Mouse (Mus musculus): ENCODE data around the gene Gstp1.
"Not testable (repeated sequence)": the region's sequence is repeated elsewhere in the genome, so short reads cannot be mapped to it uniquely, and the experiment has no call there.

The Gstp1 gene

DNA sequence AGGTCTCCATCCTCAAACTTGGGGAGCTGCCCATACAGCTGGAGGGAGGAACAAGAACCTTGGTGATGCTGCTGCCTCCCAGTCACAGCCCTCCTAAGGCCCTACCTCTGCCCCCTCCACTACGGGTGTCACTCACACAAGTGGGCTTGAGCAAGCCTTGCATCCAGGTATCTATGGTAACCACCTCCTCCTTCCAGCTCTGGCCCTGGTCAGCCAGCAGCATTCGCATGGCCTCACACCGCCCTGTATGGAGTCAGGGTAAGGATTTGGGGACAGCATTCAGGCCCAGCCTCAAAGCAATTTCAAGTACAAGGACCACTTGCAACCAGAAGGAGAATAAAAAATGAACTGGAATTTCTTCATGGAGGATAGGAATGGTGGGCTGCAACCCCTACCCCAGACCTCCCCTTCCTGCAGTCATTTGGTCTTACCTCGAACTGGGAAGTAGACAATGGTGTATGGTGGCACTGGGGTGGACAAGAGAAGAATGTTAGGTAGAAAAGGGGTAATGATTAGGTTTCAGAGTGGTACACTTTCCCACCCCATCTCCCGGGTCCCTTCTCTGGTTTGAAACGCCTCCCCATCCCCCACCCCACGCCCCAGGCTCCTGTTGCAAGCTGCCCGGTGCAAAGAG lies 514 bp downstream of the Gstp1 start:
- not testable (repeated sequence) for DNase-seq (ENCODE audit: low spot score in 2 of 2)

DNA sequence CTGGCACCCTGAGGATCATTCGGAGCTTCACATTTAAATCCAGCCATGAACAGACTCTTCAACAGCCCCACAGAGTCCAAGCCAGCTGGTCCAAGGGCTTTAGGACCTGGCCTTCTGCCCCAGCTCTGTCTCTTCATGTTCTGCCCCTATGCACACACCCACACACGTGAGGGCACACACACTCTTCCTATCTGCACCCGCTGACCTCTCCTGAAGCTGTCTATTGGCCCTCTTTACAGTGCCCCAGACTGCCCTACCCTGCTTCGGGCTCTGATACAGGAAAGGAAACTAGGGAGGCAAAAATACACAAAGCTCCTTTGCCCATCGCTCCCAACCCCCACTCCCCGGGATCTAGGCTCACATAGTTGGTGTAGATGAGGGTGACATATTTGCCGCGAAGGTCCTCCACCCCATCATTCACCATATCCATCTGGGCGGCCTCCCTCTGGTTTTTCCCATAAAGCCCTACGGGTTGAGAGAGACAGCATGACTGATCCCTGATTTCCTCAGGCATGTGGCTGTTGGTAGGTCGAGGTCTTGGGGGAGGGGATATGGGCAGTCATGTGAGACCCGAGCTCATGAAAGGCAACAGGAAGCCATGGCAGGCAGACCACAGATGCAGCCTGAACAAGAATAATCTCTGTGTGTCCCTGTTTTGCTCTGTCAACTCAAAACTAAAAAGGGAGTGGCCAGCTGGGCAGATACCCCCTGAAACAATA lies 1.3 kb downstream of the Gstp1 start:
- no peak for DNase-seq (ENCODE audit: low spot score in 2 of 2)

DNA sequence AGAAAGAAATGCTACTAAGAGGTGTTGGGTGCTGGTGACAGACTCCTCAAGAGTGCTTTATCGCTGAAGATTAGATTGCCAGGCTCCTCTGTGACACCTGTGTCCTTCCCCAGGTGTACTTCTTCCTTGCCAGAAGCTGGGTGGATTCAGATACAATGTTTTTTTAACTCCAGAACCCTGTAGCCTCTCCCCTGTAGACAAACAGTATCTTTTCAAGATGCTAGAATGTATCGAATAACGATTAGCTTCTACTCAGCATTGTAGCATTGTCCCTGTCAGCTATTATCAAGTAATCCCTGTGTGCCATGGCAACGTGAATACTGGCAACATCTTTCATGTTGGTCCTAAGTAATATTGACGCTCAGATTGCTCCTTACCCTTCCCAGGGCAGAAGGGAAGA lies 4.0 kb downstream of the Gstp1 start:
- no peak for DNase-seq (ENCODE audit: low spot score in 2 of 2)

DNA sequence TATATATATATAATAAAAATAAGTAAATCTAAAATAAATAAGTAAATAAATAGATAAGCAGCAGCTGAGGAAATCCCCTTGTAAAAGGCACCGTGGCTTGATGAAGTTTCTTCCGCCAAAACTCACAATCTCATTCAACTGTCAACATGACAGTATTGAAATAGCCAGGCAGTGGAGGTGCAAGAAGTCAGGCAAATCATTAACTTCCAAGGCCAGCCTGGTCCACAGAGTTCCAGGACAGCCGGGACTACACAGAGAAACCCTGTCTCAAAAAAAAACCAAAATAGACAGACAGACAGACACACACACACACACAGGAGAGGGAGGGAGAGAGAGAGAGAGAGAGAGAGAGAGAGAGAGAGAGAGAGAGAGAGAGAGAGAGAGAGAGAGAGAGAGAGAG lies 4.5 kb downstream of the Gstp1 start:
- no peak for DNase-seq (ENCODE audit: low spot score in 2 of 2)

DNA sequence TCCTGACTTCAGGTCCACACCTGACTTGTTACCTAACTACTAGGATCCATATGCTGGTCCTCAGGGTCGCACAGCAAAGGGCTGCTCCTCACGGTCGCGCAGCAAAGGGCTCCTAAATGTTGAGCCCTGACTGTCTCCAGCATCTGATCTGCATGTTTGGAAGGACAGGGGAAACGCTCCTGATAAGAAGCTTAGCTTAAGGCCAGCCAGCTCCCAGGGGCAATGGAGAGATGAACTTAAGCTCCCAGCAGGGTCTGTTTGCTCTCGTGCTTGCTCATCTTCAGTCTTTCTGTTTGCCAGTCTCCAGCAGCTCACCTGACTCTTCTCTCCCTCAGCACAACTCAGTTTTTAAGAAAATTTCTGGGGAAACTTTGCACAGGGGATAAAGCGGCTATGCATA lies 5.1 kb downstream of the Gstp1 start:
- DNase-seq (ENCODE audit: low spot score in 2 of 2), result no peak

DNA sequence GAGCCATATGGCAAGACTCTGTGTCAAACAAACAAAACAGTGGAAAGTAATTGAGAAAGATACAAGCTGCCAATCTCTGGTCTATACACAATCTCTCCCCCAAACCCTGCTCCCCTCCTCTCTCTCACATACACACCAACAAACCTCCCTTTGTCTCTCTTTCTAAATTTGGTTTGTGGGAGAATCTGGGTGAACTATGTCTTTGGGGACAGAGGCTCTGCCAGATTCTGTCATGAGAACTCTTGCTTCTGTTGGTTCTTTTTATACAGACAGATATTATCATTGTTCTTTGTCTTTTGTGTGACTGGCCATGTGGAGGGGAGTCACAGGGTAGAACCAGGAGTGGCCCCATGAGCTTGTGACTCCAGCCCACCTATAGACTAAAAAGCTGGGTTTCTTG lies 10.2 kb downstream of the Gstp1 start:
- DNase-seq (ENCODE audit: low spot score in 2 of 2), result no peak

DNA sequence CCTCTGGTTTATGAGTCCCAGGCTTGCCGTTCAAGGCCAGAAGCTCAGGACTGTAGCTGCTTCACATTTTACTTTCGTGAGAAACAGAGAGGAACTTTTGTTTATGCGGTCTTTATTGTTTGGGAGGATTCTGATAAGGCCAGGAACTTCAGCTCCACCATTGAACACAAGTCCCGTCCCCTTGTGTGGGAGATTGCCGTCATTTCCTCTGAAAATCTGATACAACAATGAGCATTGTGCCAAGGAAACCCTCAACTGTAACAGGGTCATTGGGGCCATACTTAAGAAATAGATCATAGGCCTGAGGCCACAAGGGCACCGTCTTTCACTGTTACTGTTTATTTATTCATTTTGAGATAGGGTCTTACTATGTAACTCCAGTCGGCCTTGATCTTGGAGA lies 14.6 kb downstream of the Gstp1 start:
- DNase-seq (ENCODE audit: low spot score in 2 of 2), result no peak

DNA sequence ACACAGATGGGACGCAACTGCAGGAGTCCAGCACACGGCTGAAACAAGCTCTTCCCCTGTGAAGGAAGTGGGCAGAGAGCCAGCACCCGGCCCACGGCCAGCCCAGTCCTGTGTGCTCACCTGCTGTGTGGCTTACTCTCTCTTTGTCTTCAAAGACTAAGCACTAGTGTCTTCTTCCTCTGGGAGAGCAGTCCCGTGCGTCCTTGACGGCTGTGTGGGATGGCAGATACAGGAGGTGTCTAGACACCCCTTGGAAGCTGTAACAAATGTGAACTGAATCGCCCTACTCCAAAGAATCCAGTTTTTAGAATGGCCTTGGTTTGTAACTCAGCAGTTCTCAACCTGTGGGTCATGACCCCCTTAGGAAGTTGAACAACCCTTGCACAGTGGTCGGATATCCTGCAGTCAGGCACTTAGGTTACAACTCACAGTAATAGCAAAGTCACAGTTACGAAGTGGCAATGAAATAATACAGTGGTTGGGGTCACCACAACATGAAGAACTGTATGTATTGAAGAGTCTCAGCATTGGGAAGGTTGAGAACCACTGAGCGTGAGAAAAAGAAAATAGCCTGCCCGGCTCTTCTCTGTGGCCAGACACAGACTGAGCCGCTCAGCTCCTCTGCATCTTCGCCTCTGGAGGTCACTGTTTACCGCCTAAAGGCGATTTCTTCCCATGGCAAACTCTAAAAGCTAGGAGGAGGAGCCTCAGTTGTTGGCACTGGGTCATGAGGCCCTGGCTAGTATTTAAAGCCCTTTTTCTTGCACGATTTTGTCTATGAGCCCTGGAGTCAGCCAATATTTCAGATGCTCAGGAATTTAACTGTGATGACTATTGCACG lies 18.8 kb downstream of the Gstp1 start:
- DNase-seq (ENCODE audit: low spot score in 2 of 2), result peak in 1 of 2 experiments; percentile 73

DNA sequence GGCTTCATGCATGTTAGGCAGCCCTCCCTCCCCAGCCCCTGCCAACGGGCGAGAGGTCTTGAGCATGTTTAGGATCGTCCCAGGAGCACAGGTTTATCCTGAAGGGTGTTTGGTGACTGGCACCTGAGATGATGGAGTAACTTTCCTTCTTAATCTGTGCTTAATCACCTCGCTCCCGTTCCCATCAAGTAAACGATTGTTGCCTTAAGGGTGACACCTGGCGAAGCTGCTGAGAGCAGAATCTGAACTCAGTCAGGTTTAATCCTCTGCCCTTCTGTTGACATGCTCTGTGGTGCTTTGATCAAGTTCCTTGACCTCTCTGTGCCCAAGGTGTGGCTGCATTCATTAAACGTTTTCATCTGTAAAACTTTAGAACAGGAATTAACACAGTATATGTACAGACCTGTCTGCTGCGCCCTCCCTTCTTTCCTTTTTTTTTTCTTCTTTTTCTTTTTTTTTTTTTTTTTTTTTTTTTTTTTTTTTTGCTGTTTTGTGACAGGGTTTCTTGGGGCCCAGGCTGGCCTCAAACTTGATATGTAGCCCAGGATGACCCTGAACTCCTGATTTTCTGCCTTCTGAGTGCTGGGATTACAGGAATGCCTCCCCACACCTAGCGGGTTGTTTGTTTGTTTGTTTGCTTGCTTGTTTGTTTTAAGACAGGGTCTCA lies 19.7 kb downstream of the Gstp1 start:
- no peak for DNase-seq (ENCODE audit: low spot score in 2 of 2)

DNA sequence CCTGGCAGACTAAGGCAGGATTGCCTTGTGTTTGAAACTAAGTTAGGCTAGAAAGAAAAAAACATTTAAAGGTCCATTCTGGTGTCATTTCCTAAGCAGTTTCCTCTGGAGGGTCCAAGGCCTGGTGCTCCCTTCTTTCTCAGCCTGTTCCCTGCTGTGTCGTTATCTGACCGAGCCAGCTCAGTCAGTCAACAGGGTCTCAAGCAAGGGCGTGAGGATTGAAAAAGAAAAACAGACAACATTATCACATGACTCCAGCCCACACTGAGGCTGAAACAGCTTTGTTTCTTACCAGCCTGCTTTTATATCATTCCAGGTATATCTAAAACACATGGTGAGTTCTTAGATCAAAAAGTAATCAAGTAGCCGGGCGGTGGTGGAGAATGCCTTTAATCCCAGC lies 22.1 kb downstream of the Gstp1 start:
- no peak for DNase-seq (ENCODE audit: low spot score in 2 of 2)

DNA sequence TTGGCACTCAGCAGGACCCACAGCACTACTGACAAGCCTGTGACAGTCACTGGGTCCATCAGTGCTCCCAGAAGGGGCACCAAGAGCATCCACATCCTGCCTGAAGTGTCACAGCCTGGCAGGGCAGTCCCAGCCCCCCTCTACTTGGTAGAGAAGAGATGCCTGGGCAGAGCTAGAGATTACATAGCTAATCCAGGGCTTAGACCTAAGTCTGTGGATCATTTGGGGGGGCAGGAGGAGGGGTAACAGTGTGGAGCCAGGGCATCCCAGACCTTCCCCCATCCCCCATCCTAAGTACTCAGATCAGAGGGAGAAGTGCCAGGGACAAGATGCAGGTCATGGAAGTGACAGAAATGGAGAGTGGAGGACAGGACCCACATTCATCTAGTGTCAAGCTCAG lies 23.0 kb downstream of the Gstp1 start:
- no peak for DNase-seq (ENCODE audit: low spot score in 2 of 2)

DNA sequence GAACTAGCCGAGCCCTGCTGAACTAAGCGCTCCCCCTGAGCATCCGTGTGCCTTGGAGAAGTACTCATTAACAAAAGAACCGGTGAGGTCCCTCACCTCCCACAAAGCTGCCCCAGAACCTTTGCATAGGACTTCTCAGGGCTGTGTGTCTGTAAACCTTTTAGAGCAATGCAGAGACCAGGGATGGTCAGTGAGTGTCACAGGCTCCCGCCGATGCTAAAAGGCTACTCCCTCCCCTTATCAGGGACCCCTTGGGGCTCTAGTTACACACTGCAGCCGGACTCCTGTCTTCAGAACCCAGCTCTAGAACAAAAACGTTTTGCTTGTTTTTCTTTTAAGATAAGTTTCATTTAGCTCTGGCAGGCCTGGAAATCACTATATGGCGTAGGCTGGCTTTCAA lies 24.7 kb downstream of the Gstp1 start:
- no peak for DNase-seq (ENCODE audit: low spot score in 2 of 2)

DNA sequence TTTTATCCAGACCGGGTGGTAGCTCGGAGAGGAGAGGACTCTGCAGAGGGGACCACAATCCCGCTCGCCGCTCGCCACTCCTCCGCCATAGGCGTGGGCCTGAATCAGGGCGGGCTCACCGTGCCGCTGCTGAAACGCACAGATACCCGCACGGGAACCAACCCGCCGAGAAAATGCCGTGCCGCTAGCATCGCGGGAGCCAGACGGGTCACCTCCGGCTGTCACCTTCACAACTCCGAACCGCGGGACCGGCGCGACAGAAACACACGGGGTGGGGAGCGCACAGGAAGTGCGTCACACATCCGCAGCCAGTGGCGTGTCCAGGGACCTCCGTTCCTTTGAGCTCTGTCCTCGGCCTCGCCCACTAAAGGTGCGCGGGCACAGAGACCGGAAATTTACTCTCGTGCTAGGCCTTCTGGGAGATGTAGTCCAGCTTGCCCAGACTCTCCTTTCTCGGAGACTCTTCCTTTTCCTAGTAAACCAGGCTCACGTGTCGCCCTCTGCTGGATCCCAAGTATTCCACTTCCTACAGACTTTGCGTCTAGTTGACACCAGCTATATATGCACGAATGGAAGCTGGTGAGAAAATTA lies 25.3 kb downstream of the Gstp1 start, which contains the start of gene Ndufv1:
TSS of gene Ndufv1 (minus strand) at position 375 of the 591 bp plus-strand sequence.
- DNase-seq (ENCODE audit: low spot score in 2 of 2), result peak; percentile 90 to 93

DNA sequence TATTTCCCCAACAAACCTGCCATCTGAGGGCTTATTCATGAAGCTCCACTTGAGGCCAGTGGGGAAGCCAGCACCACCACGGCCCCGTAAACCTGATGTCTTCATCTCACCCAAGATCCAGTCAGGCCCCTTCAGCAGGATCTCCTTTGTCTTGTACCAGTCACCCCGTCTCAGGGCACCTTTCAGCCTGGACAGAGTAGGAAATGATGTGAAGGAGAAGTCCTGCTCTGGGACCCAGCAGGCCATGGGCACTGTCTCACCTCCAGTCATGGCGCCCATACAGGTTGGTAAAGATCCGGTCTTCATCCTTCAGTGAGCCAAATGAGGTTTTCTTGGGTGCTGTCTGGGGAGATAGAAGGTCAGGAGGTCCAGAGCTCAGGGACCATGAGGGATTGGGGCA lies 26.7 kb downstream of the Gstp1 start:
- DNase-seq (ENCODE audit: low spot score in 2 of 2), result no peak

DNA sequence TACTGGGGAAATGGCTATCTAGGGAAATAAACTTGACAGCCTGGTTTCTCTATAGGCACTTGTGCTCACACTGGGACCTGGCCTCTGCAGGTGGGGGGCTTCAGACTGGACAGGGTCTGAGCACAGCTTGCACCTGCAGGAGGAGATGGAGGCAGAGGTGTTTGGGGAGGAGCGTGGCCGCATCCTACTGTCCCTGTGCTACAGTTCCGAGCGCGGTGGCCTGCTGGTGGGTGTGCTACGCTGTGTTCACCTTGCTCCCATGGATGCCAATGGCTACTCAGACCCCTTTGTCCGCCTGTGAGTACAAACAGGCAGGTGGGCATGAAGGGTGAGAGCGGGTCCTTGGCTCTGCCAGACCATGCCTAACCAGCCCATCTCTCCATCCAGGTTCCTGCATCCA lies 31.8 kb downstream of the Gstp1 start:
- DNase-seq (ENCODE audit: low spot score in 2 of 2), result no peak

DNA sequence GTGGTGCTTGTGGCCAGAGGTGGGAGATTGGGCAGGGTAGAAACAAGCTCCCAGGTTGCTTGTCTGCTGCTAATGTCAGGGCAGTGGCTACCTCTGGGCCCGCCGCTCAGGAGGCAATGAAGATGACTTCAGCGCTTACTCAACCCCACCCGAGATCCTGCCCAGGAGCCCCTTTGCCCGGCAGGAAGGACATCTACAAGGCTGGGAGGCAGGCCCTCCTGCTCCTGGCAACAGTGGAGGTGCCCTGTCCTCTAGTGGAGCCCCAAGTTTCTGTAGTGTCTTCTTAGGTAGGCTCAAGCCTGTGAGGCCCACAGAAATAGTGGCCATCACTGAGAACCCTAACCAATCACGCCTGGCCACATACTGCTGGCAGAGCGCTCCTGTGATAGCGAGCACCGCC lies 32.7 kb downstream of the Gstp1 start:
- no peak for DNase-seq (ENCODE audit: low spot score in 2 of 2)

DNA sequence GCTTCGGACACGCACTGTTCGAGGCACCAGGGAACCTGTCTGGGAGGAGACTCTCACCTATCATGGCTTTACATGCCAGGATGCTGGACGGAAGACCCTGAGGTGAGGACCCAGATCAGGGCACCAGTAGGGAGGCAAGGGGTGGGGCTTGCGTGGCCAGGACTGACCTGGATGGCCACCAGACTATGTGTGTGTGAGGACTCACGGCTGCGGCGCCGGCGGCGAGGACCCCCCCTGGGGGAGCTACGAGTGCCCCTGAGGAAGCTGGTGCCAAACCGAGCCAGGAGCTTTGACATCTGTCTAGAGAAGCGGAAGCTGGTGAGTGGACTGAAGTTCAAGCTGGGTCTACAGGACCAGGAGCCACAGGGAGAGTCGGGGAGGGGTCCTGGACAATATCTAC lies 33.5 kb downstream of the Gstp1 start:
- no peak for DNase-seq (ENCODE audit: low spot score in 2 of 2)

DNA sequence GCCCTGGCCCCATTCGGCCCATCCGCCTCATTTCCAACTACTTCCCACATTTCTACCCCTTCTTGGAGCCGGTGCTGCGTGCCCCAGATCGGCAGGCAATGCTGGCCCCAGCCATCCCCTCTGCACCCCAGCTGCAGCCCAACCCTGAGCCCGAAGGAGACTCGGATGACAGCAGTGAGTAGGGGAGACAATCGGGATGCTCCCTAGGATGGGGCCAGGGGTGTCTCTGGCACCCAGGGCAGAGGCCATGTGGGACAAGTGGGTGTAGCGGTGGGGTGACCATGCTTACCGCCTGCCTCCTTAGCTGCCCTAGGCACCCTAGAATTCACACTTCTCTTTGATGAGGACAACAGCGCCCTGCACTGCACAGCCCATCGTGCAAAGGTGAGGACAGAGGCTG lies 34.1 kb downstream of the Gstp1 start:
- DNase-seq (ENCODE audit: low spot score in 2 of 2), result no peak

DNA sequence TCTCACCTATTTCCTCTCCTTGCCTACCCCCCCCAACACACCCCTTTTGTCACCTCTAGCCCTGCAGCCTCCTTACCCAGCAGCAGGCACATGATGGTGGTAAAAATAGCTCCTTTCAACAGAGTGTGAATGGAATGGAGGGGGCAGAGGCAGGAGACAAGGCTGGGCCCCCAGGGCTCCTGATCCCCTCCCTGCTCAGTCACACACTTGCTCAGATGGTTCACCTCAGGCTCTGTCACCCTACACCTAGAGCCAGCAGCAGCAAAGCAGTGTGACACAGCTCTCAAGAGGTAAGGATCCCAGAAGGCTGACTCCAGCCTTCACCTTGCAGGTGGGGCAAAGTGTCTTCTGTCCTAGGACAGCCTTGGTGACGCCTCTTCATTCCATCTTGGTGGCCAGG lies 34.7 kb downstream of the Gstp1 start, which contains the start of gene Doc2g:
TSS of gene Doc2g (plus strand) at position 202 of the 400 bp plus-strand sequence.
- no peak for DNase-seq (ENCODE audit: low spot score in 2 of 2)

DNA sequence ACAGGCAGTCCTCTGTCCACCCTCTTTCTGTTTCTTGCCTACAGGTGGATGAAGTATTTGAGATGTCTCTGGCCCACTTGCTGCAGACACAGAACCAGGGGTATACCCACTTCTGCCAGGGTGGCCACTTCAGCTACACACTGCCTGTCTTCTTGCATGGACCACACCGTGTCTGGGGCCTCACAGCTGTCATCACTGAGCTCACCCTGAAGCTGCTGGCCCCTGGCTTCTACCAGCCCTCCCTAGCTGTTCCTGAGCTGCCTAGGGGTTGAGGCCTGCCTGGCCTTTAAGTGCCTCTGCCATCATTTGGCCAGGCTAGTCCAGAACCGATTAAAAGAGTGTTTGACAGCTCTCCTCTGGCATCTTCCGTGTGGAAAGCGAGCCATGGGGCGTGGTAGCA lies 36.0 kb downstream of the Gstp1 start:
- DNase-seq (ENCODE audit: low spot score in 2 of 2), result no peak

DNA sequence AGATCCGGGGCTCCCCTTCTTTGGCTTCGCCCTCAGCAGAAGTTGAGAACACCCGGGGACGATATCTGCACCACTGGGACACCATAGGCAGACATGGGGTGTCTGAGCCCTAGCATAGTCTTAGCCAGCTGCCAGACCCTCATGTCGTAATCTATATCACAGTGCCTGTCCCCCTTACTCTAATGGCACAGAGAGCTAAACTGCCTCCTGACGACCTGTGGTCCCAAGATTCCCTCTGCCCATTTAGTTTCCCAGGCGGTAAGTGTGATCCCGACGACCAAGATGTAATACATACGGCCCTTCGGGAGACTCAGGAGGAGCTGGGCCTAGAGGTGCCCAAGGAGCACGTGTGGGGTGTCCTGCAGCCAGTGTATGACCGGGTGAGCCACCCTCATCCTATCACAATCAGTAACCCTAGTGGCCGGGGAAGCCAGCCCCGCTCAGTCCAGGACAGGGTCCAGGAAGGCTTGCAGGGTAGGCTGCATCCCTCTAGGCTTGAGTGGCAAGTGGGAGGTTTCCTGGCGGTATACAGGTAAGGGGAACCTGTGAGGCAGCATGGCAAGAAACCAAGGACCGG lies 36.7 kb downstream of the Gstp1 start:
- DNase-seq (ENCODE audit: low spot score in 2 of 2), result no peak

Measured in cerebellum, postnatal 4 days (tissue).